Mouse (Mus musculus) kidney, postnatal 25 days (tissue): ENCODE measurements around the gene Ypel3.
"Not testable (repeated sequence)": the region's sequence is repeated elsewhere in the genome, so short reads cannot be mapped to it uniquely, and the experiment has no call there.

Source experiments
- DNase-seq, 2 experiments: peaks; one replicate each; pipeline ENCODE4 v3.0.0; 2021; ENCODE audit warnings: mixed read lengths in 2 of 2

The Ypel3 gene

GRCm38 (mm10) chr7:126776598-126777057, at the start of gene Ypel3:
Gene Ypel3, plus strand, starts transcription at chr7:126776955.
- DNase-seq, result peak; percentile 96 to 99

- DNase-seq, result not testable (repeated sequence)
Measured at GRCm38 (mm10) chr7:126730256-126730789, 46.4 kb upstream of the Ypel3 start.

GRCm38 (mm10) chr7:126736122-126736521, 40.6 kb upstream of the Ypel3 start:
- DNase-seq, result no peak

- no peak for DNase-seq
Measured at GRCm38 (mm10) chr7:126739551-126739950, 37.2 kb upstream of the Ypel3 start.

- DNase-seq, result no peak
Measured at GRCm38 (mm10) chr7:126740132-126740735, 36.5 kb upstream of the Ypel3 start.

- no peak for DNase-seq
Measured at GRCm38 (mm10) chr7:126740977-126741376, 35.8 kb upstream of the Ypel3 start.

- DNase-seq, result no peak
Measured at GRCm38 (mm10) chr7:126741452-126741851, 35.3 kb upstream of the Ypel3 start.

GRCm38 (mm10) chr7:126741964-126742482, 34.7 kb upstream of the Ypel3 start:
- DNase-seq, result no peak

GRCm38 (mm10) chr7:126746066-126746465, 30.7 kb upstream of the Ypel3 start:
- no peak for DNase-seq

- DNase-seq, result no peak
Measured at GRCm38 (mm10) chr7:126746798-126747197, 30.0 kb upstream of the Ypel3 start.

GRCm38 (mm10) chr7:126748824-126749223, 27.9 kb upstream of the Ypel3 start:
- no peak for DNase-seq

GRCm38 (mm10) chr7:126749582-126750343, 27.0 kb upstream of the Ypel3 start:
- DNase-seq, result no peak

- peak; percentile 88 to 89 for DNase-seq
Measured at GRCm38 (mm10) chr7:126754866-126755265, 21.9 kb upstream of the Ypel3 start.

- DNase-seq, result no peak
Measured at GRCm38 (mm10) chr7:126758539-126758938, 18.2 kb upstream of the Ypel3 start.

GRCm38 (mm10) chr7:126759050-126759671, 17.6 kb upstream of the Ypel3 start, which contains the start of gene Mapk3:
Gene Mapk3, plus strand, starts transcription at chr7:126759601.
- peak; percentile 93 to 95 for DNase-seq

GRCm38 (mm10) chr7:126759672-126760390, 16.9 kb upstream of the Ypel3 start:
- no peak for DNase-seq

- DNase-seq, result peak; percentile 76 to 86
Measured at GRCm38 (mm10) chr7:126760391-126760802, 16.4 kb upstream of the Ypel3 start.

GRCm38 (mm10) chr7:126760956-126761355, 15.8 kb upstream of the Ypel3 start:
- DNase-seq, result no peak

GRCm38 (mm10) chr7:126761529-126762067, 15.2 kb upstream of the Ypel3 start:
- no peak for DNase-seq

- DNase-seq, result no peak
Measured at GRCm38 (mm10) chr7:126762471-126763008, 14.2 kb upstream of the Ypel3 start.

- DNase-seq, result no peak
Measured at GRCm38 (mm10) chr7:126765540-126765939, 11.2 kb upstream of the Ypel3 start.

GRCm38 (mm10) chr7:126766201-126766600, 10.6 kb upstream of the Ypel3 start, which contains the start of gene Gdpd3:
Gene Gdpd3, plus strand, starts transcription at chr7:126766334.
- DNase-seq, result peak; percentile 77 to 88
